Mouse (Mus musculus) urinary bladder, postnatal 25 days (tissue): ENCODE results near the gene Slc2a4.

Experiments used
- DNase-seq: peaks from one replicate; pipeline ENCODE4 v3.0.0; 2022; ENCODE audit warnings: low spot score

Slc2a4 gene

DNA sequence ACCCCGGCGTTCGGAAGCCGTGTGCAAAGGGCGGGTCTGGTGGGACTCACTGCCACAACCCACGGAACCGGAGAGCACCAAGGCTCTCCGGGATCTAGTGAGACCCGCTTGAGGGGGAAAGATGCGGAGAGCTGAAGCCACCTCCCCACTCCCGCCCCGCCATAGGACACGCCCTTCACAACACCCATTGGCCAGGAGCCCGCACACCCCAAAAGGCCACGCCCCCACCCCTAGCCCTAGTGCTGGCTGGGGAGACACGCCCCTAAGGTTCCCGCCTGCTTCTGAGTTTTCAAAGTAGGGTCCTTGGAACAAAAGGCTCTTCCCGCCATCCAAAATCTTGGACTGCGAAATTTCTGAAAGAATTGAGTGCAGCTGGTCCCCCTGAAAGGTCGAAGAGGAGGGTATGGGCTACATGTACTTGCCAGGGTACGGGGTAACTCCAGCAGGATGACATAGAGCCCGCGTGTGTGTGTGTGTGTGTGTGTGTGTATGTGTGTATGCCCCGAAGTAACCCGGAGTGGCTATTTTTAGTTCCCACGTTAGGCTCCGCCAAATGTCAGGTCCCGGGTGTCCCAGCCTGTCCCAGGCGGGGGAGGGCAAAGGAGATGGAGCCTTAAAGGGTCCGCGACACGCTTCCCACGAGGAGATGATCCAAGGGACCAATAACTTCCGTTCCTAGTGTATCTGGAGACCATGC is at the start of gene Slc2a4:
Slc2a4 (minus strand) TSS at position 123 of the 697 bp plus-strand sequence.
- peak; percentile 84 for DNase-seq

DNA sequence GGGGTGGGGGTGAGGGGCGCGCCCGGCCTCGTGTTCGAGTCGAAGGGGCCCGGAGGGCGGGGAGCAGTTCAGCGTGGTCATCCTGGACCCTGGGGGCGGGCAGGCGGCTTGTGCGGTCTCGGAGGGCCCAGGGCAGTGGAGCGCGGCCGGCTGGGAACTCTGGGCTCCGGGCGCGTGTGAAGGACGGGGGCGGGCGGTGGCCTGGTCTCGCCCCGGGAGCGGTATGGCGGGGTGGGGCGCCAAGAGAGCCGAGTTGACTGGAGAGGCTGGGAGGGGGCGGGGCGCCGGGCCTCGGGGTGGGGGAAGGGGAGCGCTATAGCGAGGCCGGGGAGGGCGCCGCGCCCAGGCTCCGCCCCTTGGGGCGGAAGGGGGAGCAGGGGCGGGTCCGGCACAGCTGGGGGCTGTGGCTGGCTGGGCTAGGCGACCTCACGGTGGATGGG is 49.1 kb upstream of the Slc2a4 start:
- peak; percentile 89 for DNase-seq

DNA sequence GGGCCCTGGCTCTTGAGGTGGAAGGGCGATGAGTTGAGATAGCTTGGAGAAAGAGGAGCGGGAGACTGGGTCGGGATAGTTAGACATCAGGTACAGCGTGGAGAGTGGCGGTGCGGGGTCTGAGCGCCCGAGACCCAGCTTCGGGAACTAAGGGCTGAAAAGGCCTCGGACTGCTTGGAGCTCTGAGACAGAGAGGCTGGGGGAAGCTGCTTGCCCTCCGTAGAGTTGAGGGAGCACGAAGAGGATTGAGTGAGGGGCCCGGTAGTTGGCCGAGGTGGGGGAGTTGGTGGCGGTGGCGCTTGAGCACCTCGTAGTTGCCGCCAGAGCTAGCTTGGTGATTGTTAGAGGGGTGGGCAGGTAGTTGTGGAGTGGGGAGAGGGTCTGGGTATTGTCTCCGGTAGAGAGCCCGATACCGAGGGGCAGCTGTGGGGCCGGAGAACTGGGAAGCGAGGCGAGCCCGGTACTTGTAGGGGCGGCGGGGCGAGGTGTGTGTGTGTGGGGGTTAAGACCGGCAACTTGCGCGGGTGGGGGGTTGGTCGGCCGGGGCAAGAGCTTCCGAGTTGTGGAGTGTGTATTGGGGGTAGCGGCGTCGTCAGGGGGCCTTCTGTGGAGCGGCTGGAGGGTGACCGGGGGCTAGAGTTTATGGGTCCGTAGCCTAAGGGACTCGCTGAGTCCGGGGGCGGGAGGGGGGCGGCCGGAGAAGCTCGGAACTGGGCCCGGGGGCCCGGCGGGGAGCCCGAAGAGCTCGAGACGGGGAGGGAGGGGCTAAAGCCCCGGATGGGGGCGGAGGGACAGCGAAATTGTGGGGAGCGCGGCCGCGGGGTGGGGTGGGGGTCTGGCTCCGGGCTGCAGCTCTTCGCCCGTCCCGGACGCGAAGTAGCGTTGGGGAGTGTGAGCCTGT is 48.4 kb upstream of the Slc2a4 start:
- DNase-seq: peak; percentile 49

DNA sequence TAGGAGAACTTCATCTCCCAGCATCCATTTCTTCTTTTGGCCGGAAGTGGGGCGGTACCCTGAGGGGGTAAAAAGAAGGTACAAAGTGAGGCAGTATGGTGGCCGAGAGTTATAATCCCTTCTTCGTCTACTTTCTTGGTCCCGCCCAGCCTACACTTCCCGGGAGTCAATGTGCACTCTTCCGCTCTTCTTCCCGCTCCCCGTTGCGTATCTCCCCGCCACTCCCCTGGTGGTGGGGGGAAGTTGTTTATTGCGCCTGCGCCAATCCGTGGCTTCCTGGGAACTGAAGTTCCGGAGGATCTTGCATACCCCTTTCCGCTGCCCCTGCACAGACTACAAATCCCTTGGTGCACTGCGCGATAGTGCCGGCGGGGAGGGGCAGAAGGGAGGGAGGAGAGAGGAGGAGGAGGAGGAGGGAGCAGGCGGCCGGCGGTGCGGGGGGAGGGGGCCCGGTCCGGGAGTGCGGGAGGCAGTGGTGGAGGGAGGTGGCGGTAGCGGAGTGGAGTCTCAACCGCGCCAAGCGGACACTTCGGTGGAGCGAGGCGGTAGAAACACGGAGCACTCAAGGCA is 47.5 kb upstream of the Slc2a4 start, which contains the start of gene Phf23:
Phf23 (plus strand) TSS at position 387 of the 570 bp plus-strand sequence.
- DNase-seq: peak; percentile 92

DNA sequence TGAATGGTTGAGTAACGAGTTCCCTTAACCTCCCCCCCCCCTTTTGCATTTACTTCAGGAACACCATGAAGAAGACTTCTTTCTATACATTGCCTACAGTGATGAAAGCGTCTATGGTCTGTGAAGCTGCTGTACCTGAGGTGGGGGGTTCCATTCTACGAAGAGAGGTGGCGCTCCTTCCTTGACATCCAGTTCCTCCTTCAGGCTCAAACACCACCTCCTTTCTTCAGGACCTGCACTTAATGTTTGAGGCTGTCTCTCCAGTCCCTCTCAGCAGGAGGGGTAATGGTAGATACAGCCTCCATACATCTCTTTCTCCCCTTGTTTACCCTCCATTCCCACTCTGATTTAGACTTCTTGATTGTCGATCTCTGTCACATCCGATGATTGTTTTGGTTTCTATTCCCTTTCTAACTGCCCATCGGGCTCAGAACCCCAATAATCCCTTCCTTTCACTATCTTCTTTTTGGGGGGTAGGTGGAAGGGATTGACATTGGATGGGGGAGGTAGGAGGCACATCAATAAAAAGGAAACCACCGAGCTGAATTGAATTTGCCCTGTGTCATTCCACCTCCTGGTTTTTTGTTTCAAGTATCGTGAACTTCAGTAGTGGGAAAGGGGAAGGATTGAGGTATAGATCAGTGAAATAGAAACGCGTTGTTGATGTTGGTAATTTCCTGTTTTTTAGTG is 46.6 kb upstream of the Slc2a4 start:
- DNase-seq: no peak

DNA sequence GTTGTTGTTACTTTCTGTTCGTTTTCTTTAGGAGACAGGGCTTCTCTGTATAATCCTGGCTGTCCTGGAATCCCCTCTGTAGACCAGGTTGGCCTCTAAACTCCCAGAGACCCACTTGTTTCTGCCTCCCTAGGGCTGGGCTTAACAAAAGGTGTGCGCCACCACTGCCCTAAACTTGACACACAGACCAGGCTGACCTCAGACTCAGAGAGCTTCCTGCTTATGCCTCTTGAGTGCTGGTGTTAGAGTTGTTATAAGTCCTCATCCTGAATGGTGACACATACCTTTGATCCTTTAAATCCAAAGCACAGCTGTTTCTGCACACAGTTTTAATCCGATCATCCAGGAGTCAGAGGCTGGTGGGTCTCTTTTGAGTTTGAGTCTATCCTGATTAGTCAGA is 44.9 kb upstream of the Slc2a4 start:
- no peak for DNase-seq

DNA sequence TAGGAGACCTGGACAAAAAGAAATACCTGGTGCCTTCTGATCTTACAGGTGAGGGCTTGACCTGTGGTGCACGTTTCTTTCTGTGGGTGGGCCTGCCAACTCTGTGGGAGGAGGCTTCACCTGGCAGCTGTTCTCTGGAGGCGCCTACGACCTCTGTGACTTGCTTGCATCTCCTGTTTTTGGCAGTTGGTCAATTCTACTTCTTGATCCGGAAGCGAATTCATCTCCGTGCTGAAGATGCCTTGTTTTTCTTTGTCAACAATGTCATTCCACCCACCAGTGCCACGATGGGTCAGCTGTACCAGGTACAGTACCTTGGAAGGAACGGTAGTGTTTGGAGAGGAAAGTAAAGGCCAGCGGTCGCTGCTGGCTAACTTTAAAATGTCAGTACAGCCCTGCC is 44.4 kb upstream of the Slc2a4 start:
- no peak for DNase-seq

DNA sequence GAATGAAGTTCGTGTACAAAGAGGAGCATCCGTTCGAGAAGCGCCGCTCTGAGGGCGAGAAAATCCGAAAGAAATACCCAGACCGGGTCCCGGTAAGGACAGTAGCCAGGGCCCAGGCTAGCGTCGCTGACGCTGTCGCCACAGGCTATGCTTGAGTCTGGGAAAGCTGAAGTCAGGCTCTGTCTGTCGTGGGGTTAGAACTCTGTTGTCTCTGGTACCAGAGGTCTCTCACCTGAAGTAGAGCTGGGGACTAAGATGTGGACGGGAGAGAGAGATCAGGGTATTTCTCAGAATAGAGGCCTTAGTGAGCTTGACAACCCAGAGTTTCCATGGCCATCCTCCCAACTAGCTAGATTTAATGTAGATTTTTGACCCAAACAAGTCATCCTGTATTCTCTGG is 43.7 kb upstream of the Slc2a4 start:
- DNase-seq: no peak

DNA sequence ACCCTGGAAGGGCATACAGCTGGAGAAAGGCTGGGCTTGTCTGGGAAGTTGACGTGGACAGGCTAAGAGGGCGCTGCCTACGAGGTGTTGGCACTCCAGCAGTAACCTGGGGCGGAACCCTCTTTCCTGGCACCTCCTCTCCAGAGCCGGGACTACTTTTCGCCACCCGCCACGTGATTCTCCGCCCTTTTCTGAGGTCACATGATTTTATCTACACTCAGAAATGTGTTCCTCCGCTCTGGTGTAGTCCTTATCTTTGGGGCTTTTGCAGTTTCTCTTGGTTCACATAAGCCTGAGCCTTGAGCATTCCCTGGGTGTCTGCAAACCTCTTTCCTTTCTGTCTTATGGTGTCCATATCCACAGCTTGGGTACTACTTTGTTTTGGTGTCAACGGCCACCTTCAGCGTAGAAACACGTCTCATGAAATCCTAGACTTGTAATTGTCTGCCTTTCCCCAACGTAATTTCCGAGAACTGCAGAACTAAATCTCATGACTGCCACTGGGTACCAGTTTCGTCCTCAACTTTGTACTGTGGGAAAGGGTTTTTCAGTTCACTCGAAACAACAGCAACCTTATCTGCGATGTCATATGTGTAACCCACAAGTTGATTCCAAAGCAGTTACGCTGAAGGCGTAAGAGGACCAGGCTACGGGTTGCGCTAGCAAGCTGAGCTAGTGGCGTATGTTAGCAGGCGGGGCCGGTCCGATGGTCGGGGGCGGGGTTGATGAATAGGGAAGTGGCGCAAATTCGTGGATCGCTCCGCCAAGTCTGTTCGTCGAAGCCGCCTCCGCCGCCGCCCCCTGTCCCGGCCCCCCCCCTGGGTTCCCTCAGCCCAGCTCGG is 43.1 kb upstream of the Slc2a4 start, which contains the start of gene Gabarap:
Gabarap (plus strand) TSS at position 294 of the 842 bp plus-strand sequence.
- DNase-seq: peak; percentile 93

DNA sequence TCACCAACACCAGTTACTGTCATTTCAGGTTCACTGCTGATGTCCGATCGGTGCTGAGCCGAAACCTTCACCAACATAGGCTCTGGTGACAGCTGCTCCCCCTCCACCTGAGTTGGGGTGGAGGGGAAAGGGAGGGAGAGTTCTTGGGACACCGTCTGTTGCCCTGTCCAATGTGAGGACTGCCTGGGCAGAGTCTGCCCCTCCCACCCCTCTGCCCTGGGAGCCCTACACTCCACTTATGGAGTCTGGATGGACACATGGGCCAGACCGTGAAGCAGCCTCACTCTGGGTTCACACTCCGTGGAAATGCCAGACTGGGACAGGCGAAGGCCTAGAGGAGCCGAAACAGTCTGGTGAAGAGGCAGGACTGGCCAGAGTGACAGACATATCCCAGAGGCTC is 42.0 kb upstream of the Slc2a4 start:
- no peak for DNase-seq

DNA sequence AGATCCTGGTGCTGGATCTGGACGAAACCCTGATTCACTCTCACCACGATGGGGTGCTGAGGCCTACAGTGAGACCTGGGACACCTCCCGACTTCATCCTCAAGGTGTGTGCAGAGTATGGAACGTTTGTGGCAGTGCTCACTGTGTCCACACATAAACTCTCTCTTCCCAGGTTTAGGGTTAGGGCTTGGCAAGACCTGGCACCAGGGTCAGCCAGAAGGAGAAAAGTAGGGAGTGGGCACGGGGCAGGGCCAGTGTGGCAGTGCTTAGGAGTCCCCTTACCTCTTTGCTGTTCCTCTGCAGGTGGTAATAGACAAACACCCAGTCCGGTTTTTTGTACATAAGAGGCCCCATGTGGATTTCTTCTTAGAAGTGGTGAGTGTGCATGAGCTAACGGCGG is 36.4 kb upstream of the Slc2a4 start:
- no peak for DNase-seq

DNA sequence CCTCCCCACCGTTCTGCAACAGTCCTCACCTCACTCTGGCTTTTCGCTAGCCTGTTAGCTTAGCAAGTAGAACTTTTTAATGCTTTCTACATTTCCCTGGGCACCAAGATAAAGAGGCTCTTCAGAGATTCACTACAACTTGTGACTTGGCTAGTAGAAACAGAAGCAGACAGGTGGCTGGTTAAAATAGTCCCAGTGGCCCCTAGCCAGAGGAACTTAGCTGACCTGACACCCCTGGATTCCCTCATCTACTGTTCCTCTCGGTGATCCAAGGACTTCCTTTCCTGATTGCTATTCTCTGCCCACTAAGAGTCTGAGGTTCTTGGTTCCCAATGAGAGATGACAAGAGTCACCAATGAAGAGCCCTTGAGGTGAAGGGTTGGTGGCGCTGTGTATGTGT is 35.4 kb upstream of the Slc2a4 start:
- DNase-seq: no peak

DNA sequence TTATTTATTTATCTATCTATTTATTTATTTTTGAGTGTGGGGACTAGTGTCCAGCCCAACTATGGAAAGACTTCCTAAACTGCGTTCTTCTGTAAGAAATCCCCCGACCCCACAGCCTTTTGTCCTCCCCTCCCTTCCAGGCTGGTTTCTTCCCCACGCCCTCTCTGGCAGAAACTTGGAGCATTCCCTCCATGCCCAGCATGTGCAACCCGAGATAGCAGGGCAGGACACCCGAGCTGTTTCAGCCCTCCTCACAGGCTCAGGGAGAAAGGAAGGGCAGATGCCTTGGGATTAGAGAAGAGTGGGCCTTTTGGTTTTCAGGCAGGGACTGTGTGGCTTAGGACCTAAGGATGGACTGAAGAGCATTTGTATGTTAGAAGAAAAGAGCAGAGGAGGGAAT is 34.9 kb upstream of the Slc2a4 start:
- no peak for DNase-seq

DNA sequence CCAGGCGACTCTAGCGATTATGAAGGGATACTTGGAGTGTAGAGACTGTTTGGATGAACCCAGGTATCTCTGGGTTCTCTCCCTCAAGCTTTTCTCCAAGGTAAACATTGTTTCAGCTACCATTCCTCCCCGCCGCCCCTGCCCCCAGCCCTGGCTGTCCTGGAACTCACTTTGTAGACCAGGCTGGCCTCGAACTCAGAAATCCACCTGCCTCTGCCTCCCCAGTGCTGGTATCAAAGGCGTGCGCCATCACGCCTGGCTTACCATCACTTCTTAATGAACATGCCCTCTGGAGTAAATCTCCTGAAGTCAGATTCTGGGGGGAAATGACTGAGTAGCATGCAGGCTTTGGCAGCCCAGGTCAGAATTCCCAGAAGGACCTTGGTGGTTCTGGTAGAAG is 34.2 kb upstream of the Slc2a4 start, which contains the start of gene Elp5:
Elp5 (minus strand) TSS at position 293 of the 400 bp plus-strand sequence.
- DNase-seq: no peak

DNA sequence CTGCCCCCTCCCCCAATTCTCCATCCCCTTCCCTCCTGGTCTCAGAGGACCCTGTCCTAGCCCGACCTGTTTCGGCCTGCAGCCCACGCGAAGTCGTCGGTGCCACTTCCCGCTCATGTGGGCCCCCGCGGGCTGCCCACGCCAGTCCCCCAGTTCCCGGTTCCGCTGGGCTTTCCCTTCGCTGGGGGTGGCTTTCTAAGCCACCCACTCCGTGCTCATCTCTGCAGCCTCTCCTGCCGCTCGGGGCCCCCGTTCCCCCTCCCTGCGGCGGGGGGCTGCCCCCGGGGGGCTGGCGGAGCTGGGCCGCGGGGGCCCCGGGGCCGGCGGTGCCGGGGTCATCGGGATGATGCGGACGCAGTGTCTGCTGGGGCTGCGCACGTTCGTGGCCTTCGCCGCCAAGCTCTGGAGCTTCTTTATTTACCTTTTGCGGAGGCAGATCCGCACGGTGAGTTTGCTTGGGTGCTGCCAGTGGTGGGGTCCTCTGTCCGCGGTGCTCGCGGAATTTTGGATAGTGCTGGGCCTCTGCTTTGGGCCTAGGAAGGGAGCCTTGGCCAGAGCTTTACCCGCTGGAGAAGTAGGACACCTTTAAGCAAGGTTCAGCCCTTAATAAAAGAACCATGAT is 33.3 kb upstream of the Slc2a4 start, which contains the start of gene Ctdnep1:
Ctdnep1 (plus strand) TSS at position 16 of the 622 bp plus-strand sequence.
- DNase-seq: no peak

DNA sequence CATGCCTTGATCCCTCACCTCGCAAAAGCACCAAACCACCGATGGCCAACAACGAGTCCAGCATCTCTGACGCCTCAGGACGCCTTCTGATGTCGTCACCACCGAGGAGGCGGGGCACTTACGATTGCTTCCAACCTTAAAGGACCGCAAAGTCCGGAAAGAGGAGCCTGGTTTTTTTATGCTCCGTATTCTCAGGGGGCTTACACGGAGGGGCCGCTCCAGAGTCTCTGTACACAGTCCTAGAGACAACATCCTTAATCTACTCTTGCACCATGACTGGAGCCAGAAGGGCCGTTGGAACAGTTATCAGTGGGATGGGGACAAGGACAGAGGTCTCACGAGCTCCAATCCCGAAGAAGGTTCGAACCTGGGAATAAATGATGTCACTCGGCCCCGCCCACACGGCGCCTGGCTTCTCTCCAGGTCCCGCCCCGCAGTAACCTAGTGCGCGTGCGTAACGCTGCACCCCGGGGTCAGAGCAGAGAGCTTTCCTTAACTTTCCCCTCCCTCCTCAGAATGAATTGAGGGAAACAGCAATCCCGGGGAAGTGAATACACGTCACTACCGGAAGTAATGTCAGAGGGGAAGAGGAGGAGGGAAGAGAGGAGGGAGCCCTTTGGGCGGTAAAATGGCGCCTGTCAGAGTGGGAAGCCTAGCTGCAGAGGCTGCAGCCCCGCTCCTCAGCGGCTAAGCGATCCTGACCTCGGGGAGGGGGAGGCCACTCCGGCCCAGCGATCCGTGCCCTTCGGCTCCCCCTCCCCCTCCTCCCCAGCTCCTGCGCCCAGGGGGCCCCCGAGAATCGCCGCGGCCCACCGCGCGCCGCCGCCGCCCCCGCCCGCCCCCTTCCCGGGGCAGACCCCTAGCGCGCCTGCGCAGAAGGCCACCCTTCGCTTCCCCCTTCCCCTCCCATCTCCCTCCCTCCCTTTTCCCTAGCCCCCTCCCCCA is 32.5 kb upstream of the Slc2a4 start:
- DNase-seq: peak; percentile 96

DNA sequence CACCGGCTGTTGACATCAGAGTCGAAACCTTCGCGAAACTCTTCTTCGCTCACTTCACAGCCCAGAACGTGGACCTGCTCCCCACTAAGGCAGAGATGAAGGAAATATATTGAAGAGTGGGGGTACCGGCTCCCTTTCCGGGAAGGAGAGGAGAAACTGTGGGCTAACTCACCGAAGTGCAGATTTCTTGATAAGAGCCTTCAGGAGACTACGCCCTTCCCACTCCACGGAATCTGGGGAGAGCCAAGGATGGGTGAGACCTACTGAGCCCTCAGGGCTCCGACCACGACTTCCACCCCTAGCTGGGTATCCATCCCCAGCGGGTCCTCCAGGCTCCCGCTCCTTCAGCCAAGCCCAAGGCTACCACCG is 31.8 kb upstream of the Slc2a4 start:
- no peak for DNase-seq

DNA sequence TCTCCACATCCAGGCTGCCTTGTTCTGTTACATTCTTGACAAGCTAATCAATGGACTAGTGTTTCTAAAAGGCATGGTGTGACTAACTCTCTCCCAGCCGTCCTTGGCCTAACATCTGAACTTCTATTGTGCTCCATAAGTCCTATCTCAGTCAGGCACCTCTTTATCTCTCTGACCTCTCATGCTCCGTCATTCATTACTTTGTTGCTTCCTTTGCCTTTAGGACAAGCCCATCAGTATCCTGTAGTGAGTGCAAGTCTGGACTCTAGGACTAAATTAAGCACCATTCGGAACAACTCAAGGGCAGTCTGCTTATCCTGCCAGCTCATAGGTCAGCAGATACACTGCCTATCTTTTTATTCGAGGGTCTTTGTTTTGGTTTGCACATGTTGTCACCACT is 28.3 kb upstream of the Slc2a4 start:
- no peak for DNase-seq

DNA sequence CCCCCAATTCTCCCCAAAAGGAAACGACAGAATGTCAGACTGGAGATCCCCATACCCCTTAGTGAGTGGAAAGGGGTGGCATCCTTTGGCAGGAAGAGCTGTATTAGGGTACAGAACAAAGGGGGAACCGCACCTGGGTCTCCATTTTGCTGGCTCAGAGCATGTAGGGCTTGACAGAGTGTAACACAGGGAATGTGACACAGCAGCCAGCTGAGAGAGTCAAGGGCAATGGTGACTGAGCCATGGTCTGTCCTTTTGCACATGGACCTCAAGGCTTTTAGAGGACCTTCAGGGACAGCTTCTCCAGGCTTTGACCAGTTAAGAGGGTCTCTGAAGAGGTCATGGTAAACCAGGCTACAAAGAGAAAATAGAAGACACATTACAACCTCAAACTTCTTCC is 26.9 kb upstream of the Slc2a4 start:
- DNase-seq: no peak
